Mouse (Mus musculus): ENCODE results near the gene Pdzd9. TPM values are rescaled to one million over a fixed set of nuclear protein-coding genes. Genes with fewer than 3 reads are reported as not detected.
"Not testable (repeated sequence)": the region's sequence is repeated elsewhere in the genome, so short reads cannot be mapped to it uniquely, and the experiment has no call there.

Pdzd9 gene
- not detected for total RNA-seq (2021)
- long read RNA-seq, experiment 1 = 0 reads
- long read RNA-seq, experiment 2 = 0 reads

GRCm38 (mm10) chr7:120670153-120670875 is at the start of gene Pdzd9:
Gene Pdzd9 (minus strand): TSS chr7:120670343.
- peak; percentile 73 to 77 for DNase-seq (ENCODE audit: low spot score in 2 of 2)

- DNase-seq (ENCODE audit: low spot score in 2 of 2) = no peak
Measured at GRCm38 (mm10) chr7:120717261-120717660, 47.1 kb upstream of the Pdzd9 start.

- DNase-seq (ENCODE audit: low spot score in 2 of 2) = not testable (repeated sequence)
Measured at GRCm38 (mm10) chr7:120713951-120714350, 43.8 kb upstream of the Pdzd9 start.

- DNase-seq (ENCODE audit: low spot score in 2 of 2) = no peak
Measured at GRCm38 (mm10) chr7:120713225-120713624, 43.1 kb upstream of the Pdzd9 start.

- no peak for DNase-seq (ENCODE audit: low spot score in 2 of 2)
Measured at GRCm38 (mm10) chr7:120712071-120712470, 41.9 kb upstream of the Pdzd9 start.

GRCm38 (mm10) chr7:120703888-120704287 is 33.7 kb upstream of the Pdzd9 start:
- DNase-seq (ENCODE audit: low spot score in 2 of 2) = no peak

GRCm38 (mm10) chr7:120699586-120699985 is 29.4 kb upstream of the Pdzd9 start:
- DNase-seq (ENCODE audit: low spot score in 2 of 2) = no peak

- no peak for DNase-seq (ENCODE audit: low spot score in 2 of 2)
Measured at GRCm38 (mm10) chr7:120696331-120696730, 26.2 kb upstream of the Pdzd9 start.

- DNase-seq (ENCODE audit: low spot score in 2 of 2) = no peak
Measured at GRCm38 (mm10) chr7:120695641-120696040, 25.5 kb upstream of the Pdzd9 start.

GRCm38 (mm10) chr7:120695196-120695595 is 25.1 kb upstream of the Pdzd9 start:
- DNase-seq (ENCODE audit: low spot score in 2 of 2) = no peak

- DNase-seq (ENCODE audit: low spot score in 2 of 2) = no peak
Measured at GRCm38 (mm10) chr7:120693831-120694375, 23.8 kb upstream of the Pdzd9 start.

GRCm38 (mm10) chr7:120690634-120691033 is 20.5 kb upstream of the Pdzd9 start:
- no peak for DNase-seq (ENCODE audit: low spot score in 2 of 2)

GRCm38 (mm10) chr7:120685227-120685626 is 15.1 kb upstream of the Pdzd9 start:
- DNase-seq (ENCODE audit: low spot score in 2 of 2) = no peak

- DNase-seq (ENCODE audit: low spot score in 2 of 2) = no peak
Measured at GRCm38 (mm10) chr7:120684731-120685161, 14.6 kb upstream of the Pdzd9 start.

- DNase-seq (ENCODE audit: low spot score in 2 of 2) = no peak
Measured at GRCm38 (mm10) chr7:120682002-120682401, 11.9 kb upstream of the Pdzd9 start.

- DNase-seq (ENCODE audit: low spot score in 2 of 2) = no peak
Measured at GRCm38 (mm10) chr7:120679023-120679422, 8.9 kb upstream of the Pdzd9 start.

- DNase-seq (ENCODE audit: low spot score in 2 of 2) = peak; percentile 23 to 42
Measured at GRCm38 (mm10) chr7:120677764-120678531, 7.8 kb upstream of the Pdzd9 start.

- peak; percentile 77 to 79 for DNase-seq (ENCODE audit: low spot score in 2 of 2)
Measured at GRCm38 (mm10) chr7:120677001-120677643, 7.0 kb upstream of the Pdzd9 start, which contains the start of gene Mosmo. Gene Mosmo (plus strand): TSS chr7:120677618.

GRCm38 (mm10) chr7:120671271-120671670 is 1.1 kb upstream of the Pdzd9 start:
- no peak for DNase-seq (ENCODE audit: low spot score in 2 of 2)

- DNase-seq (ENCODE audit: low spot score in 2 of 2) = no peak
Measured at GRCm38 (mm10) chr7:120662079-120662478, 8.1 kb downstream of the Pdzd9 start.

- DNase-seq (ENCODE audit: low spot score in 2 of 2) = no peak
Measured at GRCm38 (mm10) chr7:120647849-120648248, 22.3 kb downstream of the Pdzd9 start.
